Mouse (Mus musculus): ENCODE results near the gene Zfp689.
"Not testable (repeated sequence)": the region's sequence is repeated elsewhere in the genome, so short reads cannot be mapped to it uniquely, and the experiment has no call there.

DNA sequence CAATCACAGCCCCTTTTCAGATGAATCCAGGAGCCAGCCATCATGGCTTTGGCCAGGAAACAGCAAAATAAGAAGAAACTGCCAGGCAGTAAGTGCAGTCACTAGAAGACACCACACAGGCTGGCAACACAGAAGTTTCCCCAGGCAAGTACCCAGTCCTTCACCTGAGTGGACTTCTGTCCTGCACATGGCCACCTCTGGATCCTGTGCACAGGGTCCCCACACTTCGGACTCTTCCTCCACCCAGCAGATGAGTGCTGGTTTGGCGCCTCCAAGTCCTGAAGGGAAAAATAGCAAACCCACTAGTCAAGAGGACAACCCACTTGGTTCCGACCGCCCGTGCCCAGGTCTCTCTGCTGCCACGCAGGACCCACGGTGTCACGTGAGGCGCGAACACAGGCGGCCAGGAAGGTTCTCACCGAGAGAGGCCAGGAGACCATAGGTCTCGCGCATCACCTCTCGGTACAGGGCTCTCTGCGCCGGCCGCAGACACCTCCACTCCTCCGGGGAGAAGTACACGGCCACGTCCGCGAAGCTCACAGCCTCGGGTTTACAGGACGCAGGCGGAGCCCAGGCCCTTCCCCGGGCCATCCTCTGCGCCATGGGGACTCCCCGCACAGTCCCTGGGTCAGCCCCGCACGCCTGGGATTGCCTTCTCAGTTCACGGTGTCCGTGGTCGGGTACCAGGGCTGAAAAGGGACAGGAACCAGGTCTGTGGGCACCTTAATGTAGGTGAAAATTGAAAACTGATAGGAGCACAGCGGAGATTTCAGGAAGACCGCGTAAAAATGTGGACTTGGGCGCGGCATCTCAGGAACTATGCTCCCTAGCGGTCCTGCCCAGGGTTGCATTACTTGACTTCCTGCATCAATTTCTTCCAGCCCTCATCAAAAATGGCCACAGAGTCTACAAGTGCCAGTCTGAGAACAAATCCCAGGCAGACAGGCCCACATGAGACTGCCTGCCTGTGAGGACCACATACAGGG lies 42.7 kb downstream of the Zfp689 start, which contains the start of gene Zfp764:
- TF ChIP-seq CTCF (IDR thresholded peaks at IDR 0.05; ENCODE audit: insufficient read depth, low read depth, low read length) = peak; percentile 67; the same call in 1 of the 2 replicates
- TF ChIP-seq POLR2A (IDR thresholded peaks at IDR 0.05; ENCODE audit: insufficient read depth, low read depth, low read length) = not testable (repeated sequence)

All from olfactory bulb, adult 2 months (tissue).